Mouse (Mus musculus) bone marrow, adult 2 months (tissue): ENCODE measurements around the gene Naaladl1.

Source experiments
- CTCF ChIP-seq: fragments of 200-500 bp; IDR thresholded peaks from 2 replicates; pipeline ENCODE4 v1.5.1; 2011; ENCODE audit warnings: low read length, control low read depth; ENCODE audit not compliant: control insufficient read depth, insufficient read depth
- POLR2A ChIP-seq: fragments of 200-500 bp; IDR thresholded peaks from 2 replicates; pipeline ENCODE4 v1.6.1; 2011; ENCODE audit warnings: low read depth, mild to moderate bottlenecking, control low read depth, low read length, borderline replicate concordance; ENCODE audit not compliant: control insufficient read depth

GRCm38 (mm10) chr19:6070571-6071250 is 34.9 kb upstream of the Naaladl1 start:
- TF ChIP-seq CTCF (no peak), POLR2A (no peak)
